9 mouse cellular contexts compared by ENCODE assay signal in genomic region chr14:79768076-79768830, GRCm38 (mm10). TPM values are rescaled to one million over a fixed set of nuclear protein-coding genes. Genes with fewer than 3 reads are reported as not detected.
A peak's percentile ranks its signal among the peaks of the same experiment; 100 is the strongest.
DNase-seq lines count a peak whose midpoint lies in the region; ATAC-seq and TF ChIP-seq lines count a peak whose summit lies in the region.
"Had no signal": no experiment of that assay in that cellular context is flagged by ENCODE, and none has a peak within 500 bp of the region (broad histone marks: within the 10 kb centered on the region; RNA-seq: fewer than 3 reads in every experiment).

No protein-coding gene starts in this region.

- intact Hi-C loops in gastrocnemius, adult 2 months (cut with DNase I): no loop called here

- TF ChIP-seq CTCF in gastrocnemius, adult 2 months (IDR thresholded peaks at IDR 0.05): no peak

- H3K4me3 ChIP-seq in limb, embryonic 12.5 days (replicated peaks): peak overlapping the region; percentile 42
- H3K4me3 ChIP-seq in stomach, embryonic 16.5 days (replicated peaks; ENCODE audit: low read length): peak overlapping the region; percentile 28
- no peak overlapping the region for H3K4me3 ChIP-seq in gastrocnemius, adult 2 months

- peaks cover 83% of the 10 kb centered on the region for H3K27me3 ChIP-seq in limb, embryonic 12.5 days
- peaks cover 64% of the 10 kb centered on the region for H3K27me3 ChIP-seq in stomach, embryonic 16.5 days (ENCODE audit: control insufficient read depth, insufficient read depth, low read length)

- no peaks in the 10 kb centered on the region for H3K9me3 ChIP-seq in limb, embryonic 12.5 days
- H3K9me3 ChIP-seq in stomach, embryonic 16.5 days (replicated peaks; ENCODE audit: control insufficient read depth, low read length): no peaks in the 10 kb centered on the region

- peaks cover 40% of the 10 kb centered on the region for H3K4me1 ChIP-seq in limb, embryonic 12.5 days (replicated peaks)
- H3K4me1 ChIP-seq in stomach, embryonic 16.5 days (ENCODE audit: control insufficient read depth, insufficient read depth, low read length): peaks cover 32% of the 10 kb centered on the region

- WGBS in limb, embryonic 12.5 days: 1% methylated on average over 59 of the region's 59 CpGs
- WGBS in stomach, embryonic 16.5 days: 2% methylated on average over 57 of the region's 59 CpGs

- no peaks in the 10 kb centered on the region for H3K36me3 ChIP-seq in limb, embryonic 12.5 days
- no peaks in the 10 kb centered on the region for H3K36me3 ChIP-seq in stomach, embryonic 16.5 days (ENCODE audit: control insufficient read depth, insufficient read depth, low read length)

- H3K27ac ChIP-seq in limb, embryonic 12.5 days: no peak overlapping the region
- H3K27ac ChIP-seq in stomach, embryonic 16.5 days (ENCODE audit: low read length): no peak overlapping the region
- no peak overlapping the region for H3K27ac ChIP-seq in gastrocnemius, adult 2 months

- peak; percentile 27 to 33 for DNase-seq in cerebellum, postnatal 10 days
- no peak for DNase-seq in cerebellum, adult 11-12 months
- DNase-seq in right cerebral cortex, postnatal 4 days: peak; percentile 15
- DNase-seq in right cerebral cortex, postnatal 36 days (ENCODE audit: low spot score in 2 of 2): no peak
- no peak for DNase-seq in lung, adult 18-20 months
- DNase-seq in gastrocnemius, adult 2 months: no peak

- no peak for ATAC-seq in limb, embryonic 12.5 days (ENCODE audit: insufficient number of reproducible peaks, insufficient read depth, low FRiP score, low TSS enrichment, low read depth)
- no peak for ATAC-seq in stomach, embryonic 16.5 days (ENCODE audit: insufficient read depth, low FRiP score)

- peak overlapping the region; percentile 18; the same call in 1 of the 2 replicates for H3K9ac ChIP-seq in limb, embryonic 12.5 days (replicated peaks)
- no peak overlapping the region for H3K9ac ChIP-seq in stomach, embryonic 16.5 days (ENCODE audit: low read length)

- H3K4me2 ChIP-seq in limb, embryonic 12.5 days: peak overlapping the region; percentile 65
- H3K4me2 ChIP-seq in stomach, embryonic 16.5 days (ENCODE audit: low read depth, low read length): peak overlapping the region; percentile 40

RNA-seq across cellular contexts. Expression of gene Pcdh8, which starts 2.9 kb away (rescaled TPM):
- 4.5 TPM in 2 replicates for polyA plus RNA-seq in limb, embryonic 12.5 days (2016; fragmentation: Nextera tagmentation; extraction: Ambion mirVana)
- polyA plus RNA-seq in stomach, embryonic 16.5 days (2015; fragmentation: Nextera tagmentation; extraction: Ambion mirVana): 0.27 and 0.32 TPM in 2 replicates
- total RNA-seq in gastrocnemius, adult 2 months (2021): not detected
- total RNA-seq: hematopoietic stem cell, adult 5-6 weeks had no signal

Comparison
In these comparisons a context has a peak if more than half of its experiments do, and no peak if none do; other contexts are left out.
1. DNase-seq: peak in cerebellum, postnatal 10 days (2 of 2) and right cerebral cortex, postnatal 4 days (single experiment); none in cerebellum, adult 11-12 months (single experiment), right cerebral cortex, postnatal 36 days (0 of 2), lung, adult 18-20 months (0 of 2) and gastrocnemius, adult 2 months (single experiment).